Mouse (Mus musculus) right cerebral cortex, adult 2 months (tissue): ENCODE measurements at regions not wholly inside any gene's neighbourhood (a gene's known extent, or its start where the extent isn't known, plus 50 kb on each side); places are given as distances from the start of the nearest gene placed in this dataset.

Experiments
- DNase-seq, 2 experiments: peaks; one replicate each; pipeline ENCODE4 v3.0.0; 2021 to 2022; ENCODE audit warnings: low spot score in 2 of 2

GRCm38 (mm10) chr15:56820977-56821579 is 656.3 kb downstream of the Slc22a22 start:
- DNase-seq = no peak

- DNase-seq = no peak
Observed at GRCm38 (mm10) chr15:56820256-56820976, 657.0 kb downstream of the Slc22a22 start.

GRCm38 (mm10) chr15:56818158-56818690 is 659.2 kb downstream of the Slc22a22 start:
- DNase-seq = no peak

GRCm38 (mm10) chr15:56817204-56818157 is 659.9 kb downstream of the Slc22a22 start:
- no peak for DNase-seq

GRCm38 (mm10) chr15:56813876-56814275 is 663.5 kb downstream of the Slc22a22 start:
- DNase-seq = no peak

GRCm38 (mm10) chr15:56810151-56810550 is 667.3 kb downstream of the Slc22a22 start:
- no peak for DNase-seq

GRCm38 (mm10) chr15:56807611-56808010 is 669.8 kb downstream of the Slc22a22 start:
- no peak for DNase-seq

- no peak for DNase-seq
Observed at GRCm38 (mm10) chr15:56801933-56802332, 675.5 kb downstream of the Slc22a22 start.

- no peak for DNase-seq
Observed at GRCm38 (mm10) chr15:56775431-56775830, 702.0 kb downstream of the Slc22a22 start.

- no peak for DNase-seq
Observed at GRCm38 (mm10) chr15:56774648-56775393, 702.6 kb downstream of the Slc22a22 start.

GRCm38 (mm10) chr15:56766356-56766755 is 711.1 kb downstream of the Slc22a22 start:
- peak; percentile 4 to 10 for DNase-seq

GRCm38 (mm10) chr15:56764957-56765482 is 712.4 kb downstream of the Slc22a22 start:
- no peak for DNase-seq

GRCm38 (mm10) chr15:56764019-56764418 is 713.4 kb downstream of the Slc22a22 start:
- DNase-seq = no peak

GRCm38 (mm10) chr15:56746698-56747097 is 730.7 kb downstream of the Slc22a22 start:
- no peak for DNase-seq

- DNase-seq = peak in 1 of 2 experiments; percentile 6
Observed at GRCm38 (mm10) chr15:56744915-56745314, 732.5 kb downstream of the Slc22a22 start.
